Mouse (Mus musculus) megakaryocyte, embryonic 14.5 days (primary cell): Measurements from ENCODE around the gene Slc27a4.

Experiments
- FLI1 ChIP-seq: IDR thresholded peaks from 2 replicates; pipeline ENCODE4 v1.6.1; 2012; ENCODE audit warnings: low read length, inconsistent platforms, mixed read lengths
- GATA1 ChIP-seq: IDR thresholded peaks from 3 replicates; pipeline ENCODE4 v1.6.1; 2012; ENCODE audit warnings: mixed read lengths, low read length, inconsistent platforms, borderline replicate concordance

- TF ChIP-seq FLI1 (no peak), GATA1 (no peak)
Observed at GRCm38 (mm10) chr2:29831106-29831505, 28.7 kb downstream of the Slc27a4 start.
